Mouse (Mus musculus): Measurements from ENCODE around the gene Osbpl10. TPM values are rescaled to one million over a fixed set of nuclear protein-coding genes. Genes with fewer than 3 reads are reported as not detected.

The Osbpl10 gene
- total and polyA plus RNA-seq, 3 experiments, result 0.19 TPM; not detected in 2

DNA sequence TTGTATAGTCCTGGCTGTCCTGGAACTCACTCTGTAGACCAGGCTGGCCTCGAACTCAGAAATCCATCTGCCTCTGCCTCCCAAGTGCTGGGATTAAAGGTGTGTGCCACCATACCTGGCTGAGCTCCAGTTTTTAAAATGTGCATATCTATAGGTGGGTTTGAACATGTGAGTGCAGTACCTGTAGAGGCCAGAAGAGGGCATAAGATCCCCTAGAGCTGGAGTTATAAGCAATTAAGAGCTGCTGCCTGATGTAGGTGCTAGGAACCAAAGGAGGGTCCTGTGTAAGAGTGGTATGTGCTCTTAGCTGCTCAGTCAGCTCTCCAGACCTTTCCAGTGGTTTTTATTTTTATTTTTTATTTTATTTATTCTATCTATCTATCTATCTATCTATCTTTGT is 86.5 kb downstream of the Osbpl10 start:
- DNase-seq (ENCODE audit: extremely low read depth), result no peak
- H3K27ac ChIP-seq (ENCODE audit: insufficient read depth, low read depth), result no peak overlapping the region
- peaks cover 0 to 4% of the 10 kb centered on the region in 2 experiments; a peak in 1 of 4 replicates for H3K4me1 ChIP-seq (ENCODE audit: control insufficient read depth in 1 of 2, insufficient read depth in 2 of 2)
- no peaks in the 10 kb centered on the region for H3K36me3 ChIP-seq (replicated peaks in 1 of 2; ENCODE audit: control insufficient read depth in 1 of 2, insufficient read depth in 1 of 2, low read length in 1 of 2)
- H3K27me3 ChIP-seq (replicated peaks), result no peaks in the 10 kb centered on the region
- in situ Hi-C loops (cut with MboI; ENCODE audit: low pct_ligation_motif_present, low pct_unique_long_range_greater_than_20kb, low sequenced_read_pairs), result no loop called here
- H3K9ac ChIP-seq (ENCODE audit: insufficient read depth, low read depth), result no peak overlapping the region
- TF ChIP-seq ZMIZ1 (IDR thresholded peaks at IDR 0.05; ENCODE audit: low read depth, low read length) (no peak), ETS1 (conservative IDR thresholded peaks at IDR 0.05; ENCODE audit: low read depth, low read length) (no peak), RCOR1 (conservative IDR thresholded peaks at IDR 0.05; ENCODE audit: low read depth, low read length) (no peak), NELFE (IDR thresholded peaks at IDR 0.05; ENCODE audit: low read depth, low read length) (no peak), UBTF (IDR thresholded peaks at IDR 0.05; ENCODE audit: low read depth, low read length) (no peak), CTCF (conservative IDR thresholded peaks at IDR 0.05 in 1 of 2, IDR thresholded peaks at IDR 0.05 in 1 of 2; ENCODE audit: low read depth in 2 of 2, low read length in 2 of 2) (no peak; a peak in 1 of 4 replicates), CHD1 (IDR thresholded peaks at IDR 0.05; ENCODE audit: low read depth, low read length) (no peak), IRF4 (IDR thresholded peaks at IDR 0.05; ENCODE audit: low read depth, low read length) (no peak), TBP (conservative IDR thresholded peaks at IDR 0.05; ENCODE audit: low read depth, low read length) (no peak), JUND (conservative IDR thresholded peaks at IDR 0.05; ENCODE audit: low read depth, low read length) (no peak), JUN (IDR thresholded peaks at IDR 0.05; ENCODE audit: insufficient read depth, low read depth, low read length) (no peak), ZKSCAN1 (IDR thresholded peaks at IDR 0.05; ENCODE audit: borderline replicate concordance, low read depth, low read length) (no peak), POLR2A (IDR thresholded peaks at IDR 0.05; ENCODE audit: low read depth, low read length) (no peak), PAX5 (IDR thresholded peaks at IDR 0.05; ENCODE audit: low read length) (no peak), HCFC1 (IDR thresholded peaks at IDR 0.05; ENCODE audit: low read depth, low read length) (no peak), USF2 (conservative IDR thresholded peaks at IDR 0.05; ENCODE audit: low read depth, low read length) (no peak), EP300 (IDR thresholded peaks at IDR 0.05; ENCODE audit: low read length) (no peak), ELF1 (IDR thresholded peaks at IDR 0.05; ENCODE audit: low read depth, low read length) (no peak), RAD21 (IDR thresholded peaks at IDR 0.05; ENCODE audit: low read depth, low read length) (no peak)
- H3K79me2 ChIP-seq (replicated peaks; ENCODE audit: control insufficient read depth, extremely low read depth, insufficient read depth, poor library complexity, severe bottlenecking), result no peaks in the 10 kb centered on the region
- H3K9me3 ChIP-seq (replicated peaks; ENCODE audit: low read length), result peaks cover 3% of the 10 kb centered on the region
- H3K4me3 ChIP-seq (replicated peaks in 1 of 3; ENCODE audit: low read depth in 2 of 3, low read length in 2 of 3, poor library complexity in 1 of 3), result no peak overlapping the region
- no peak overlapping the region for H3K4me2 ChIP-seq (ENCODE audit: insufficient read depth, low read depth, poor library complexity, severe bottlenecking)
- dilution Hi-C loops (cut with MboI; ENCODE audit: extremely low pct_ligation_motif_present, extremely low pct_unique_long_range_greater_than_20kb, low sequenced_read_pairs), result no loop called here

DNA sequence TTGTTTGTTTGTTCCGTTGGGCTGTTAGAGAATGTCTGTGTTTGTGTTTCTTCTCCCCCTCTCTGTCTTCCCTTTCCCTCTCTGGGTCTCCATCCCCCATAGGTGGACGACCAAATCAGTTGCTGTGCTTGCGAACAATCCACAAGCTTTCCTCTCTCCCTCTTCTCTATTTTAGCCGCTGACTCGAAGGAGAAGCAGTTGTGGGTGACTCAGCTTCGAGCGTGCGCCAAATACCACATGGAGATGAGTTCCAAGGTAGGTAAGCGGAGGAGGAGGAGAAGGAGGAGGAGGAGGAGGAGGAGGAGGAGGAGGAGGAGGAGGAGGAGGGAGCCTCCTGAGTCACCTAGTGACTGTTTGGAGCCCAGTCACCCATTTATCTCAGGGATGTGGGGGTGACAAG is 88.7 kb downstream of the Osbpl10 start:
- in situ Hi-C loops (cut with MboI; ENCODE audit: low pct_ligation_motif_present, low pct_unique_long_range_greater_than_20kb, low sequenced_read_pairs), result no loop called here
- Histone ChIP-seq H3K9me3 (replicated peaks; ENCODE audit: low read length) (peaks cover 3% of the 10 kb centered on the region), H3K4me1 (ENCODE audit: control insufficient read depth in 1 of 2, insufficient read depth in 2 of 2) (peaks cover 0 to 4% of the 10 kb centered on the region in 2 experiments; a peak in 1 of 4 replicates), H3K79me2 (replicated peaks; ENCODE audit: control insufficient read depth, extremely low read depth, insufficient read depth, poor library complexity, severe bottlenecking) (no peaks in the 10 kb centered on the region), H3K9ac (ENCODE audit: insufficient read depth, low read depth) (no peak overlapping the region), H3K27ac (ENCODE audit: insufficient read depth, low read depth) (no peak overlapping the region), H3K4me2 (ENCODE audit: insufficient read depth, low read depth, poor library complexity, severe bottlenecking) (no peak overlapping the region), H3K27me3 (replicated peaks) (no peaks in the 10 kb centered on the region), H3K36me3 (replicated peaks in 1 of 2; ENCODE audit: control insufficient read depth in 1 of 2, insufficient read depth in 1 of 2, low read length in 1 of 2) (no peaks in the 10 kb centered on the region), H3K4me3 (replicated peaks in 1 of 3; ENCODE audit: low read depth in 2 of 3, low read length in 2 of 3, poor library complexity in 1 of 3) (no peak overlapping the region)
- no peak for DNase-seq (ENCODE audit: extremely low read depth)
- no peak for TF ChIP-seq EP300 (IDR thresholded peaks at IDR 0.05; ENCODE audit: low read length)
- dilution Hi-C loops (cut with MboI; ENCODE audit: extremely low pct_ligation_motif_present, extremely low pct_unique_long_range_greater_than_20kb, low sequenced_read_pairs), result no loop called here

All from CH12.LX (cell line).